Mouse (Mus musculus) neural tube, embryonic 11.5 days (tissue): ENCODE results near the gene Gpx3. TPM values are rescaled to one million over a fixed set of nuclear protein-coding genes. Genes with fewer than 3 reads are reported as not detected.
"Not testable (repeated sequence)": the region's sequence is repeated elsewhere in the genome, so short reads cannot be mapped to it uniquely, and the experiment has no call there.

Source experiments
- ATAC-seq: fragments of 200-750 bp; cut with Nextera tagmentation; 2 replicates; pipeline ENCODE4 v1.8.0; 2017; ENCODE audit warnings: moderate number of reproducible peaks, mild to moderate bottlenecking, moderate TSS enrichment, moderate library complexity; ENCODE audit not compliant: insufficient read depth, low FRiP score, low TSS enrichment
- DNase-seq: peaks from one replicate; pipeline ENCODE4 v3.0.0-alpha.2; 2015; ENCODE audit warnings: low spot score
- H3K27ac ChIP-seq: fragments of 300-500 bp; sonication (generic); 2 replicates; pipeline ENCODE4 v1.5.1; 2014; ENCODE audit warnings: low read depth, mild to moderate bottlenecking, low read length
- H3K27me3 ChIP-seq: fragments of 300-500 bp; sonication (generic); 2 replicates; pipeline ENCODE4 v1.6.1; 2014; ENCODE audit warnings: mild to moderate bottlenecking, low read length, mixed read lengths; ENCODE audit not compliant: control insufficient read depth, insufficient read depth
- H3K36me3 ChIP-seq: fragments of 300-500 bp; sonication (generic); 2 replicates; pipeline ENCODE4 v1.6.1; 2014; ENCODE audit warnings: mild to moderate bottlenecking, low read length, moderate library complexity, mixed read lengths; ENCODE audit not compliant: control insufficient read depth, insufficient read depth
- H3K4me1 ChIP-seq: fragments of 300-500 bp; sonication (generic); 2 replicates; pipeline ENCODE4 v1.6.1; 2014; ENCODE audit warnings: low read length, mixed read lengths; ENCODE audit not compliant: control insufficient read depth, insufficient read depth
- H3K4me2 ChIP-seq: fragments of 300-500 bp; sonication (generic); 2 replicates; pipeline ENCODE4 v1.6.1; 2014; ENCODE audit warnings: low read depth, mild to moderate bottlenecking, moderate library complexity
- H3K4me3 ChIP-seq: fragments of 300-500 bp; sonication (generic); 2 replicates; pipeline ENCODE4 v1.5.1; 2014; ENCODE audit warnings: low read depth, low read length
- H3K9ac ChIP-seq: fragments of 300-500 bp; sonication (generic); 2 replicates; pipeline ENCODE4 v1.6.1; 2014; ENCODE audit warnings: mild to moderate bottlenecking, low read length
- H3K9me3 ChIP-seq: fragments of 300-500 bp; sonication (generic); 2 replicates; pipeline ENCODE4 v1.6.1; 2016; ENCODE audit warnings: low read length; ENCODE audit not compliant: control insufficient read depth
- WGBS: fragments of 180-500 bp; shearing (Covaris S2); extraction: QIAGEN DNeasy Blood & Tissue Kit; methylation state at CpG from one replicate; pipeline ENCODE4 v1.1.7; 2014; 5-methylcytosine and 5-hydroxymethylcytosine counted together
- polyA plus RNA-seq: library from polyadenylated mRNA; unstranded; fragments of >200 nt; fragmentation: Nextera tagmentation; extraction: Ambion mirVana; gene quantifications from 2 replicates; pipeline ENCODE4 v1.2.1, GENCODE M21; 2014

The Gpx3 gene
- polyA plus RNA-seq, 1 experiment from 2014 or later = 109 TPM

DNA sequence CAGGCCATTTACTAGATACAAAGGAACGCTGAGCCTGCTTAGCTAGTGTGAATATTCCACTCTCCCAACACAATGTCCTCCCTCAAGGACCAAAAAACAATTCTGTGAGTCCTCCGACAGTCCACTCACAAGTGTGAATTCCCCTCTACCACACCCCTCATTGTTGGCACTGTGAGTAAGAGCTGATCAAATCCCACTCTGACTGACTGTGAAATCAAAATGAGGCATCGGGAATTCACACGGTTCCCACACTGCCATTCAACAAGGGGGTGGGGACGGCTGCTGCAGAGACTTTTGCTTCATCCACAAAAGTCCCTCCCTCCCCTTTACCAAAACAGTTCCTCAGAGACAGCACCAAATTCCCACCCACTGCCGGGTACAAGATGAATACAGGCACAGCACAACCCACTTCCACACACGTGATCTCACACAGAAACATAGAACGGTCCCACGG is 51.8 kb downstream of the Gpx3 start:
- DNase-seq = peak; percentile 45
- no peak overlapping the region for H3K9ac ChIP-seq
- peaks cover 5% of the 10 kb centered on the region; the same call in 1 of the 2 replicates for H3K4me1 ChIP-seq
- H3K9me3 ChIP-seq = no peaks in the 10 kb centered on the region
- peaks cover 9% of the 10 kb centered on the region; the same call in 1 of the 2 replicates for H3K27me3 ChIP-seq
- no peaks in the 10 kb centered on the region for H3K36me3 ChIP-seq
- 22% methylated on average over 9 of the region's 9 CpGs for WGBS
- no peak overlapping the region for H3K4me2 ChIP-seq
- ATAC-seq = peak; percentile 58
- no peak overlapping the region for H3K4me3 ChIP-seq
- H3K27ac ChIP-seq = no peak overlapping the region

- Histone ChIP-seq H3K27ac (no peak overlapping the region), H3K36me3 (no peaks in the 10 kb centered on the region), H3K4me3 (no peak overlapping the region), H3K9ac (no peak overlapping the region), H3K4me1 (peaks cover 5% of the 10 kb centered on the region; the same call in 1 of the 2 replicates), H3K27me3 (peaks cover 9% of the 10 kb centered on the region; the same call in 1 of the 2 replicates), H3K4me2 (no peak overlapping the region), H3K9me3 (no peaks in the 10 kb centered on the region)
- DNase-seq (no peak), ATAC-seq (no peak)
- WGBS = 88% methylated on average over 8 of the region's 8 CpGs
Observed at GRCm38 (mm10) chr11:54954716-54955115, 52.5 kb downstream of the Gpx3 start.

- Histone ChIP-seq H3K9ac (peak overlapping the region; percentile 66), H3K4me3 (peak overlapping the region; percentile 64), H3K4me2 (peak overlapping the region; percentile 36)
- 46% methylated on average over 10 of the region's 10 CpGs for WGBS
- H3K27ac ChIP-seq, H3K9me3 ChIP-seq, H3K27me3 ChIP-seq, DNase-seq, H3K36me3 ChIP-seq, H3K4me1 ChIP-seq, ATAC-seq: not testable (repeated sequence)
Observed at GRCm38 (mm10) chr11:54955400-54955734, 53.1 kb downstream of the Gpx3 start.

DNA sequence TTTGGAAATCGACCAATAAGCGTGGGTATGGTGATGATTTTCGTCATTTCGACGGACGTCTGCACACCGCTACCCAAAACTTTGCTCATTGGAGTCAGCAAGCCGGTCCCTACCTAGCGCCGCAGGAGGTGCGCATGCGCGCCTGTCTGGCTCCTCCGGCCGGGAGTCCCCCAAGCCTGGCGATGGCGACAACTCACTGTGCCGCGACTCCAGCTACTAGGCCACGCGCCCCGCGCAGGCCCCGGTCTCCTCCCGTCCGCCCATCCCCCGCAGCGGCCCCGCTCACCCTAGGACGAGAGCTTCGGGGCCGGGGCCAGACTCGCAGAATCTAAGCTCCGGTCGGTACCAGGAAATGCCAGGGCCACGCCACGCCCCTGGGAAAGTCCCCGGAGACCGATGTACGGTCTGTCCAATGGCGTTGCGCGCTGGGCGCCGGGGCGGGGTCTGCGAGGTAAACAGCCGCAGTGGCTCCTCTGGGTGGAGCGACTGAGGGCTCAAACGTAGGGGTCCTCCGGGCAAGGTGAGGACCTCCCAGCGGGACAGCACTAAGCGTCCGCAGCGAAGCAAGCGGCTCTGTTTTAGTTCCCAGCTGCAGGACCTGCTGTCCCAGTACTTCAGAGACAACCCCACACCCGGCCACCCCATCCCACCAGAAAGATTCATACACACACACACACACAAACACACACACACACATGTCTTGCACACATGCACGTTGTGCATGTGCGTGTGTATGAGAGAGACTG is 53.7 kb downstream of the Gpx3 start:
- DNase-seq = peak; percentile 96

GRCm38 (mm10) chr11:54956912-54957311 is 54.7 kb downstream of the Gpx3 start:
- Histone ChIP-seq H3K36me3 (no peaks in the 10 kb centered on the region), H3K4me2 (no peak overlapping the region), H3K4me3 (no peak overlapping the region), H3K27ac (no peak overlapping the region), H3K27me3 (peaks cover 6% of the 10 kb centered on the region; the same call in 1 of the 2 replicates), H3K4me1 (peaks cover 5% of the 10 kb centered on the region; the same call in 1 of the 2 replicates), H3K9ac (no peak overlapping the region), H3K9me3 (no peaks in the 10 kb centered on the region)
- DNase-seq (no peak), ATAC-seq (no peak)
- WGBS = 66% methylated on average over 7 of the region's 7 CpGs

More for the DNA sequence above, 53.7 kb downstream of the Gpx3 start:
- WGBS = under 1% methylated on average over 59 of the region's 59 CpGs
- peak overlapping the region; percentile 36 for H3K4me2 ChIP-seq
- peak overlapping the region; percentile 67; the same call in 1 of the 2 replicates for H3K27ac ChIP-seq
- H3K9me3 ChIP-seq = no peaks in the 10 kb centered on the region
- H3K9ac ChIP-seq = peak overlapping the region; percentile 66
- ATAC-seq = peak; percentile 90
- peaks cover 5% of the 10 kb centered on the region; the same call in 1 of the 2 replicates for H3K4me1 ChIP-seq
- H3K4me3 ChIP-seq = peak overlapping the region; percentile 64
- peaks cover 9% of the 10 kb centered on the region; the same call in 1 of the 2 replicates for H3K27me3 ChIP-seq
- no peaks in the 10 kb centered on the region for H3K36me3 ChIP-seq

- H3K4me3 ChIP-seq, H3K27ac ChIP-seq, H3K4me1 ChIP-seq, DNase-seq, H3K4me2 ChIP-seq, ATAC-seq, H3K27me3 ChIP-seq, H3K9ac ChIP-seq, H3K9me3 ChIP-seq, H3K36me3 ChIP-seq: not testable (repeated sequence)
- 89% methylated on average over 3 of the region's 3 CpGs for WGBS
Observed at GRCm38 (mm10) chr11:54957708-54958107, 55.5 kb downstream of the Gpx3 start.

DNA sequence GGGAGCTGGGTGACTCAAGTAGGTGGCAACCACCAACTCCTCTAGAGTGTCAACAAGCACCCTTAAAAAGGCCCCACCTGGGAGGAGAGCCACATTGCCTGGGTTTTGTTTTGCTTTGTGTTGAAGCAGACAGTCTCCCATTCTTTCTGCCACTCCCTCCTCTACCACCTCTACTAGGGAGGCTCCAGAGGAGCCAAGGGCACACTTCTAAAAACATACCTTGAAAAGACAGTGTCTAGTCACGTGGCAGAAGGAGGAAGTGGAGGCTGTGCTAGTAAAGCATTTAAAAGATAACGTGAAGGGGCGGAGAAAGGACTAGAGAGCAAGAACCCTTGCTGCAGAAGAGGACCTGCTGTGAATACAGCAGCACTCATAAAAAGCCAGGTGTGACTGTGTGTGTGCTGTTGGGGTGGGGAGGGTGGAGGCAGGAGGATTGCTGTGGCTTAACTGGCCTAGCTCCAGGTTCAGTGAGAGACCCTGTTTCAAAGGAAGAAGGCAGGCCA is 56.4 kb downstream of the Gpx3 start:
- ATAC-seq (no peak), DNase-seq (no peak)
- WGBS = 52% methylated on average over 3 of the region's 3 CpGs
- Histone ChIP-seq H3K9me3 (no peaks in the 10 kb centered on the region), H3K4me1 (peaks cover 5% of the 10 kb centered on the region; the same call in 1 of the 2 replicates), H3K27ac (no peak overlapping the region), H3K36me3 (no peaks in the 10 kb centered on the region), H3K27me3 (no peaks in the 10 kb centered on the region), H3K4me3 (no peak overlapping the region), H3K9ac (no peak overlapping the region), H3K4me2 (no peak overlapping the region)
